Mouse (Mus musculus) natural killer cell, adult 2 months (primary cell): ENCODE measurements around the gene Lgalsl.
A peak's percentile ranks its signal among the peaks of the same experiment; 100 is the strongest.

Experiments used
- DNase-seq, 2 experiments: peaks; one replicate each; pipeline ENCODE4 v3.0.0; 2022; ENCODE audit warnings: low spot score in 2 of 2

Lgalsl gene

GRCm38 (mm10) chr11:20823961-20824360, 6.9 kb downstream of the Lgalsl start:
- no peak for DNase-seq

GRCm38 (mm10) chr11:20823301-20823700, 7.6 kb downstream of the Lgalsl start:
- no peak for DNase-seq

GRCm38 (mm10) chr11:20821351-20821750, 9.5 kb downstream of the Lgalsl start:
- DNase-seq = no peak

- no peak for DNase-seq
These were observed 16.8 kb downstream of the Lgalsl start for GRCm38 (mm10) chr11:20813901-20814523.

- DNase-seq = no peak
These were observed 18.5 kb downstream of the Lgalsl start for GRCm38 (mm10) chr11:20812153-20812887.

- DNase-seq = no peak
These were observed 24.2 kb downstream of the Lgalsl start for GRCm38 (mm10) chr11:20806659-20807058.

- no peak for DNase-seq
These were observed 25.1 kb downstream of the Lgalsl start for GRCm38 (mm10) chr11:20805604-20806249.

- no peak for DNase-seq
These were observed 26.4 kb downstream of the Lgalsl start for GRCm38 (mm10) chr11:20804416-20804815.

- DNase-seq = no peak
These were observed 30.4 kb downstream of the Lgalsl start for GRCm38 (mm10) chr11:20800277-20801092.

GRCm38 (mm10) chr11:20797841-20798240, 33.0 kb downstream of the Lgalsl start:
- no peak for DNase-seq

- DNase-seq = no peak
These were observed 35.4 kb downstream of the Lgalsl start for GRCm38 (mm10) chr11:20795466-20795865.

GRCm38 (mm10) chr11:20794913-20795254, 36.0 kb downstream of the Lgalsl start:
- no peak for DNase-seq

GRCm38 (mm10) chr11:20794196-20794912, 36.5 kb downstream of the Lgalsl start:
- DNase-seq = peak; percentile 46 to 64

- no peak for DNase-seq
These were observed 37.2 kb downstream of the Lgalsl start for GRCm38 (mm10) chr11:20793676-20794075.

- no peak for DNase-seq
These were observed 38.2 kb downstream of the Lgalsl start for GRCm38 (mm10) chr11:20792667-20793066.

- no peak for DNase-seq
These were observed 39.5 kb downstream of the Lgalsl start for GRCm38 (mm10) chr11:20791334-20791733.

GRCm38 (mm10) chr11:20789015-20789414, 41.8 kb downstream of the Lgalsl start:
- no peak for DNase-seq

GRCm38 (mm10) chr11:20788070-20788469, 42.8 kb downstream of the Lgalsl start:
- no peak for DNase-seq

GRCm38 (mm10) chr11:20786191-20786590, 44.7 kb downstream of the Lgalsl start:
- DNase-seq = no peak

GRCm38 (mm10) chr11:20785186-20785585, 45.7 kb downstream of the Lgalsl start:
- no peak for DNase-seq

- no peak for DNase-seq
These were observed 46.1 kb downstream of the Lgalsl start for GRCm38 (mm10) chr11:20784776-20785175.
